Mouse (Mus musculus) adrenal gland, adult (tissue): ENCODE measurements around the gene Creg1.
A peak's percentile ranks its signal among the peaks of the same experiment; 100 is the strongest.

Source experiments
- DNase-seq, 2 experiments: peaks; one replicate each; pipeline ENCODE4 v3.0.0; 2022 to 2023; ENCODE audit warnings: low spot score in 1 of 2; ENCODE audit not compliant: inconsistent age in 2 of 2

Gene Creg1

GRCm38 (mm10) chr1:165748053-165748452, 15.5 kb upstream of the Creg1 start:
- DNase-seq: peak in 1 of 2 experiments; percentile 16

- DNase-seq: no peak
Observed at GRCm38 (mm10) chr1:165751142-165751541, 12.4 kb upstream of the Creg1 start.

GRCm38 (mm10) chr1:165751838-165752237, 11.7 kb upstream of the Creg1 start:
- DNase-seq: no peak

- peak in 1 of 2 experiments; percentile 20 for DNase-seq
Observed at GRCm38 (mm10) chr1:165754205-165754604, 9.3 kb upstream of the Creg1 start.

- no peak for DNase-seq
Observed at GRCm38 (mm10) chr1:165755194-165755593, 8.4 kb upstream of the Creg1 start.

- peak in 1 of 2 experiments; percentile 13 for DNase-seq
Observed at GRCm38 (mm10) chr1:165761522-165762305, 1.8 kb upstream of the Creg1 start.

GRCm38 (mm10) chr1:165762498-165762897, 1.0 kb upstream of the Creg1 start:
- DNase-seq: peak in 1 of 2 experiments; percentile 14

- no peak for DNase-seq
Observed at GRCm38 (mm10) chr1:165762914-165763634, 472 bp upstream of the Creg1 start.

GRCm38 (mm10) chr1:165764571-165764970, 1.0 kb downstream of the Creg1 start:
- no peak for DNase-seq

- DNase-seq: peak in 1 of 2 experiments; percentile 17
Observed at GRCm38 (mm10) chr1:165765041-165765440, 1.5 kb downstream of the Creg1 start.

GRCm38 (mm10) chr1:165765651-165766294, 2.2 kb downstream of the Creg1 start:
- DNase-seq: peak in 1 of 2 experiments; percentile 25

- DNase-seq: no peak
Observed at GRCm38 (mm10) chr1:165766295-165766890, 2.8 kb downstream of the Creg1 start.

GRCm38 (mm10) chr1:165768894-165769512, 5.5 kb downstream of the Creg1 start:
- peak in 1 of 2 experiments; percentile 35 for DNase-seq

- DNase-seq: no peak
Observed at GRCm38 (mm10) chr1:165770181-165770759, 6.7 kb downstream of the Creg1 start.

GRCm38 (mm10) chr1:165771491-165771897, 7.9 kb downstream of the Creg1 start:
- peak; percentile 71 to 91 for DNase-seq

- DNase-seq: no peak
Observed at GRCm38 (mm10) chr1:165771998-165772397, 8.5 kb downstream of the Creg1 start.

GRCm38 (mm10) chr1:165775518-165776294, 12.2 kb downstream of the Creg1 start:
- DNase-seq: peak; percentile 33 to 81

GRCm38 (mm10) chr1:165779954-165780585, 16.5 kb downstream of the Creg1 start:
- peak in 1 of 2 experiments; percentile 41 for DNase-seq

GRCm38 (mm10) chr1:165780586-165781111, 17.1 kb downstream of the Creg1 start:
- peak; percentile 19 to 75 for DNase-seq
